Mouse (Mus musculus): ENCODE data around the gene Brms1. TPM values are rescaled to one million over a fixed set of nuclear protein-coding genes. Genes with fewer than 3 reads are reported as not detected.
A peak's percentile ranks its signal among the peaks of the same experiment; 100 is the strongest.

Brms1 gene
- 33.2 and 33.4 TPM in 2 replicates for polyA plus RNA-seq (2015; fragmentation: Nextera tagmentation; extraction: Ambion mirVana)

GRCm38 (mm10) chr19:5040862-5041523, at the start of gene Brms1:
Gene Brms1 (plus strand): TSS chr19:5041354.
- H3K36me3 ChIP-seq (ENCODE audit: control insufficient read depth, insufficient read depth), result no peaks in the 10 kb centered on the region; the same call in 1 of the 2 replicates
- no peak; the same call in 1 of the 2 replicates for TF ChIP-seq CTCF (IDR thresholded peaks at IDR 0.05; ENCODE audit: low read depth)
- peak; percentile 85 for ATAC-seq
- H3K9me3 ChIP-seq (ENCODE audit: control insufficient read depth), result no peaks in the 10 kb centered on the region
- peak within 1 kb of the TSS; percentile 93 for H3K4me2 ChIP-seq (replicated peaks; ENCODE audit: low read depth)
- peak within 1 kb of the TSS; percentile 73 for H3K9ac ChIP-seq (ENCODE audit: low read depth, low read length)
- no peaks in the 10 kb centered on the region for H3K27me3 ChIP-seq (replicated peaks; ENCODE audit: control insufficient read depth, insufficient read depth, low read length)
- WGBS, result 3% methylated on average over 40 of the region's 40 CpGs
- peak within 1 kb of the TSS; percentile 72 for H3K4me3 ChIP-seq (ENCODE audit: low read depth, low read length)
- peak within 1 kb of the TSS; percentile 87 for H3K27ac ChIP-seq (ENCODE audit: low read depth, low read length)
- H3K4me1 ChIP-seq (replicated peaks; ENCODE audit: control insufficient read depth, insufficient read depth, low read length), result peaks cover 5% of the 10 kb centered on the region; the same call in 1 of the 2 replicates

GRCm38 (mm10) chr19:4992371-4992770, 48.8 kb upstream of the Brms1 start:
- WGBS, result 17% methylated on average over 8 of the region's 8 CpGs
- Histone ChIP-seq H3K9me3 (ENCODE audit: control insufficient read depth) (no peaks in the 10 kb centered on the region), H3K27ac (ENCODE audit: low read depth, low read length) (no peak overlapping the region), H3K27me3 (replicated peaks; ENCODE audit: control insufficient read depth, insufficient read depth, low read length) (peaks cover 26% of the 10 kb centered on the region), H3K4me1 (replicated peaks; ENCODE audit: control insufficient read depth, insufficient read depth, low read length) (no peaks in the 10 kb centered on the region), H3K4me3 (ENCODE audit: low read depth, low read length) (no peak overlapping the region), H3K9ac (ENCODE audit: low read depth, low read length) (no peak overlapping the region), H3K4me2 (replicated peaks; ENCODE audit: low read depth) (no peak overlapping the region), H3K36me3 (ENCODE audit: control insufficient read depth, insufficient read depth) (no peaks in the 10 kb centered on the region)
- ATAC-seq, result no peak
- no peak for TF ChIP-seq CTCF (IDR thresholded peaks at IDR 0.05; ENCODE audit: low read depth)

GRCm38 (mm10) chr19:4992904-4993303, 48.2 kb upstream of the Brms1 start:
- peak; percentile 39 for TF ChIP-seq CTCF (IDR thresholded peaks at IDR 0.05; ENCODE audit: low read depth)
- no peak for ATAC-seq
- Histone ChIP-seq H3K4me2 (replicated peaks; ENCODE audit: low read depth) (no peak overlapping the region), H3K4me1 (replicated peaks; ENCODE audit: control insufficient read depth, insufficient read depth, low read length) (no peaks in the 10 kb centered on the region), H3K36me3 (ENCODE audit: control insufficient read depth, insufficient read depth) (no peaks in the 10 kb centered on the region), H3K9ac (ENCODE audit: low read depth, low read length) (no peak overlapping the region), H3K4me3 (ENCODE audit: low read depth, low read length) (no peak overlapping the region), H3K27ac (ENCODE audit: low read depth, low read length) (no peak overlapping the region), H3K9me3 (ENCODE audit: control insufficient read depth) (no peaks in the 10 kb centered on the region), H3K27me3 (replicated peaks; ENCODE audit: control insufficient read depth, insufficient read depth, low read length) (peaks cover 26% of the 10 kb centered on the region)
- 3% methylated on average over 9 of the region's 9 CpGs for WGBS

- Histone ChIP-seq H3K27ac (ENCODE audit: low read depth, low read length) (no peak overlapping the region), H3K27me3 (replicated peaks; ENCODE audit: control insufficient read depth, insufficient read depth, low read length) (peaks cover 26% of the 10 kb centered on the region), H3K9me3 (ENCODE audit: control insufficient read depth) (no peaks in the 10 kb centered on the region), H3K4me1 (replicated peaks; ENCODE audit: control insufficient read depth, insufficient read depth, low read length) (no peaks in the 10 kb centered on the region), H3K9ac (ENCODE audit: low read depth, low read length) (no peak overlapping the region), H3K4me2 (replicated peaks; ENCODE audit: low read depth) (no peak overlapping the region), H3K4me3 (ENCODE audit: low read depth, low read length) (no peak overlapping the region), H3K36me3 (ENCODE audit: control insufficient read depth, insufficient read depth) (no peaks in the 10 kb centered on the region)
- 61% methylated on average over 5 of the region's 5 CpGs for WGBS
- no peak for ATAC-seq
- no peak for TF ChIP-seq CTCF (IDR thresholded peaks at IDR 0.05; ENCODE audit: low read depth)
Observed at GRCm38 (mm10) chr19:4994043-4994442, 47.1 kb upstream of the Brms1 start.

- H3K36me3 ChIP-seq (ENCODE audit: control insufficient read depth, insufficient read depth), result no peaks in the 10 kb centered on the region
- H3K4me3 ChIP-seq (ENCODE audit: low read depth, low read length), result no peak overlapping the region
- H3K27me3 ChIP-seq (replicated peaks; ENCODE audit: control insufficient read depth, insufficient read depth, low read length), result 0 out of 2 replicates have a peak, but pooled peaks cover 8% of the 10 kb centered on the region
- no peak for TF ChIP-seq CTCF (IDR thresholded peaks at IDR 0.05; ENCODE audit: low read depth)
- no peaks in the 10 kb centered on the region for H3K9me3 ChIP-seq (ENCODE audit: control insufficient read depth)
- H3K27ac ChIP-seq (ENCODE audit: low read depth, low read length), result no peak overlapping the region
- no peak overlapping the region for H3K9ac ChIP-seq (ENCODE audit: low read depth, low read length)
- H3K4me1 ChIP-seq (replicated peaks; ENCODE audit: control insufficient read depth, insufficient read depth, low read length), result no peaks in the 10 kb centered on the region
- WGBS, result 60% methylated on average over 6 of the region's 6 CpGs
- peak overlapping the region; percentile 32; the same call in 1 of the 2 replicates for H3K4me2 ChIP-seq (replicated peaks; ENCODE audit: low read depth)
- no peak for ATAC-seq
Observed at GRCm38 (mm10) chr19:4999445-5000140, 41.6 kb upstream of the Brms1 start.

- Histone ChIP-seq H3K36me3 (ENCODE audit: control insufficient read depth, insufficient read depth) (no peaks in the 10 kb centered on the region), H3K27me3 (replicated peaks; ENCODE audit: control insufficient read depth, insufficient read depth, low read length) (0 out of 2 replicates have a peak, but pooled peaks cover 8% of the 10 kb centered on the region), H3K4me1 (replicated peaks; ENCODE audit: control insufficient read depth, insufficient read depth, low read length) (no peaks in the 10 kb centered on the region), H3K9ac (ENCODE audit: low read depth, low read length) (no peak overlapping the region), H3K4me3 (ENCODE audit: low read depth, low read length) (0 out of 2 replicates have a peak overlapping the region, but pooled peaks have one; percentile 3), H3K9me3 (ENCODE audit: control insufficient read depth) (no peaks in the 10 kb centered on the region), H3K4me2 (replicated peaks; ENCODE audit: low read depth) (peak overlapping the region; percentile 41), H3K27ac (ENCODE audit: low read depth, low read length) (peak overlapping the region; percentile 35; the same call in 1 of the 2 replicates)
- peak; percentile 69 for ATAC-seq
- peak; percentile 90 for TF ChIP-seq CTCF (IDR thresholded peaks at IDR 0.05; ENCODE audit: low read depth)
- under 1% methylated on average over 39 of the region's 39 CpGs for WGBS
Observed at GRCm38 (mm10) chr19:5001666-5002406, 39.3 kb upstream of the Brms1 start.

Data from intestine, postnatal 0 days (tissue).